11 mouse cellular contexts compared by ENCODE assay signal in genomic region chr13:23498653-23499052, GRCm38 (mm10). TPM values are rescaled to one million over a fixed set of nuclear protein-coding genes. Genes with fewer than 3 reads are reported as not detected.
DNase-seq lines count a peak whose midpoint lies in the region; ATAC-seq and TF ChIP-seq lines count a peak whose summit lies in the region.
"Had no signal": no experiment of that assay in that cellular context is flagged by ENCODE, and none has a peak within 500 bp of the region (broad histone marks: within the 10 kb centered on the region; RNA-seq: fewer than 3 reads in every experiment).

No protein-coding gene starts in this region.

- H3K27me3 ChIP-seq in heart, embryonic 10.5 days (ENCODE audit: insufficient read depth, poor library complexity, severe bottlenecking) = no peaks in the 10 kb centered on the region
- H3K27me3 ChIP-seq in MEL (ENCODE audit: control insufficient read depth in 1 of 2, insufficient read depth in 2 of 2, low read length in 2 of 2) = no peaks in the 10 kb centered on the region
- H3K27me3 ChIP-seq in forebrain, postnatal 0 days (ENCODE audit: insufficient read depth, low read length) = peaks cover 11% of the 10 kb centered on the region; the same call in 1 of the 2 replicates
- H3K27me3 ChIP-seq in liver, postnatal 0 days (ENCODE audit: insufficient read depth, low read length) = no peaks in the 10 kb centered on the region

- 3% methylated on average over 10 of the region's 10 CpGs for WGBS in heart, embryonic 10.5 days
- WGBS in forebrain, postnatal 0 days = 6% methylated on average over 10 of the region's 10 CpGs
- WGBS in liver, postnatal 0 days (ENCODE audit: insufficient replicate concordance) = 19% methylated on average over 10 of the region's 10 CpGs

- ATAC-seq in forebrain, postnatal 0 days = no peak
- no peak for ATAC-seq in liver, postnatal 0 days

- no peak for TF ChIP-seq CTCF in MEL (IDR thresholded peaks at IDR 0.05 in 2 of 3, conservative IDR thresholded peaks at IDR 0.05 in 1 of 3; ENCODE audit: control insufficient read depth in 1 of 3, insufficient read depth in 1 of 3, low read depth in 2 of 3, low read length in 3 of 3, poor library complexity in 1 of 3, severe bottlenecking in 1 of 3)
- no peak for TF ChIP-seq CTCF in forebrain, postnatal 0 days (IDR thresholded peaks at IDR 0.05; ENCODE audit: low read depth)
- TF ChIP-seq CTCF in liver, postnatal 0 days (IDR thresholded peaks at IDR 0.05; ENCODE audit: low read depth) = no peak

- H3K36me3 ChIP-seq in heart, embryonic 10.5 days = no peaks in the 10 kb centered on the region
- peaks cover 0 to 11% of the 10 kb centered on the region in 2 experiments; a peak in 2 of 4 replicates for H3K36me3 ChIP-seq in MEL (ENCODE audit: control insufficient read depth in 1 of 2, insufficient read depth in 2 of 2, low read length in 2 of 2)
- no peaks in the 10 kb centered on the region for H3K36me3 ChIP-seq in forebrain, postnatal 0 days (ENCODE audit: insufficient read depth)
- H3K36me3 ChIP-seq in liver, postnatal 0 days (replicated peaks; ENCODE audit: insufficient read depth, low read length) = no peaks in the 10 kb centered on the region

- no peak for DNase-seq in heart, embryonic 10.5 days (ENCODE audit: low spot score)
- DNase-seq in heart, adult 11 months = no peak
- DNase-seq in MEL (ENCODE audit: low read depth, low spot score) = peak; percentile 65
- no peak for DNase-seq in forebrain, postnatal 0 days
- no peak for DNase-seq in liver, postnatal 0 days
- DNase-seq in cerebellum, adult 11-12 months = no peak
- DNase-seq in ovary, adult 18-20 months (ENCODE audit: low spot score) = no peak
- no peak for DNase-seq in urinary bladder, postnatal 10 days (ENCODE audit: low spot score)
- DNase-seq: cerebellum, adult 8-10 months; layer of hippocampus, adult 9-11 months had no signal

- H3K79me2 ChIP-seq in MEL (ENCODE audit: control insufficient read depth, insufficient read depth, low read length, poor library complexity) = no peaks in the 10 kb centered on the region

- no peak for TF ChIP-seq POLR2A in MEL (IDR thresholded peaks at IDR 0.05; ENCODE audit: control insufficient read depth in 1 of 2, insufficient read depth in 1 of 2, low read depth in 1 of 2, low read length in 2 of 2, poor library complexity in 1 of 2)

- no peak for TF ChIP-seq EP300 in MEL (IDR thresholded peaks at IDR 0.05; ENCODE audit: low read depth in 1 of 2, low read length in 2 of 2)
- TF ChIP-seq EP300 in liver, postnatal 0 days (IDR thresholded peaks at IDR 0.05; ENCODE audit: low read depth) = no peak

- peak overlapping the region; percentile 73 for H3K27ac ChIP-seq in heart, embryonic 10.5 days
- no peak overlapping the region for H3K27ac ChIP-seq in MEL (ENCODE audit: control insufficient read depth, low read depth, low read length)
- H3K27ac ChIP-seq in forebrain, postnatal 0 days (ENCODE audit: low read depth, low read length) = no peak overlapping the region
- no peak overlapping the region for H3K27ac ChIP-seq in liver, postnatal 0 days (ENCODE audit: low read depth)

- peak overlapping the region; percentile 19 for H3K9ac ChIP-seq in MEL (ENCODE audit: control insufficient read depth, low read depth, low read length, poor library complexity, severe bottlenecking)
- no peak overlapping the region for H3K9ac ChIP-seq in forebrain, postnatal 0 days
- H3K9ac ChIP-seq in liver, postnatal 0 days (replicated peaks) = no peak overlapping the region

- H3K4me1 ChIP-seq in heart, embryonic 10.5 days = peaks cover 8% of the 10 kb centered on the region
- H3K4me1 ChIP-seq in MEL (ENCODE audit: control insufficient read depth in 1 of 2, insufficient read depth in 2 of 2, low read length in 2 of 2) = peaks cover 0 to 3% of the 10 kb centered on the region in 2 experiments; a peak in 1 of 4 replicates
- H3K4me1 ChIP-seq in forebrain, postnatal 0 days (ENCODE audit: insufficient read depth) = no peaks in the 10 kb centered on the region
- H3K4me1 ChIP-seq in liver, postnatal 0 days (ENCODE audit: insufficient read depth) = peaks cover 9% of the 10 kb centered on the region

- no peak for TF ChIP-seq RAD21 in MEL (IDR thresholded peaks at IDR 0.05; ENCODE audit: low read depth, low read length)

- H3K9me3 ChIP-seq in heart, embryonic 10.5 days = no peaks in the 10 kb centered on the region
- H3K9me3 ChIP-seq in MEL (replicated peaks; ENCODE audit: insufficient read depth, low read length) = no peaks in the 10 kb centered on the region
- H3K9me3 ChIP-seq in forebrain, postnatal 0 days (ENCODE audit: low read length) = no peaks in the 10 kb centered on the region
- H3K9me3 ChIP-seq in liver, postnatal 0 days (ENCODE audit: low read length) = no peaks in the 10 kb centered on the region

- peak overlapping the region; percentile 62 for H3K4me3 ChIP-seq in heart, embryonic 10.5 days
- H3K4me3 ChIP-seq in MEL (ENCODE audit: control insufficient read depth in 1 of 2, insufficient read depth in 1 of 2, low read depth in 2 of 2, low read length in 2 of 2) = peak overlapping the region; percentile 56 to 68
- H3K4me3 ChIP-seq in forebrain, postnatal 0 days (ENCODE audit: low read depth, low read length) = peak overlapping the region; percentile 18
- H3K4me3 ChIP-seq in liver, postnatal 0 days (ENCODE audit: low read depth, low read length) = peak overlapping the region; percentile 21; the same call in 1 of the 2 replicates

- peak overlapping the region; percentile 45 for H3K4me2 ChIP-seq in forebrain, postnatal 0 days (ENCODE audit: low read depth)
- peak overlapping the region; percentile 62 for H3K4me2 ChIP-seq in liver, postnatal 0 days (ENCODE audit: low read depth, low read length)

TF ChIP-seq in MEL, 35 proteins besides CTCF, POLR2A, EP300 and RAD21 (continues in another document):
- no peak for TF ChIP-seq ELF1 (IDR thresholded peaks at IDR 0.05; ENCODE audit: low read depth, low read length)
- TF ChIP-seq UBTF (IDR thresholded peaks at IDR 0.05; ENCODE audit: borderline replicate concordance, insufficient read depth, low read depth, low read length) = no peak
- TF ChIP-seq SMC3 (IDR thresholded peaks at IDR 0.05; ENCODE audit: low read depth, low read length) = no peak
- no peak for TF ChIP-seq MAX (IDR thresholded peaks at IDR 0.05; ENCODE audit: low read length)
- no peak for TF ChIP-seq MEF2A (IDR thresholded peaks at IDR 0.05; ENCODE audit: extremely low read depth, insufficient replicate concordance, low read depth, low read length, poor library complexity, severe bottlenecking)
- TF ChIP-seq BHLHE40 (IDR thresholded peaks at IDR 0.05; ENCODE audit: borderline replicate concordance, low read depth, low read length) = no peak
- TF ChIP-seq ETS1 (IDR thresholded peaks at IDR 0.05; ENCODE audit: low read depth, low read length) = no peak
- no peak for TF ChIP-seq CHD2 (IDR thresholded peaks at IDR 0.05; ENCODE audit: low read length)
- TF ChIP-seq E2F4 (IDR thresholded peaks at IDR 0.05; ENCODE audit: borderline replicate concordance, low read depth, low read length) = no peak

RNA-seq across cellular contexts. Expression of gene Btn2a2, which starts 10.0 kb away (rescaled TPM):
- 0.30 and 0.75 TPM in 2 replicates for polyA plus RNA-seq in heart, embryonic 10.5 days (2016; fragmentation: Nextera tagmentation; extraction: Ambion mirVana)
- total RNA-seq in MEL (2012; rRNA removed) = not detected in 2 replicates
- polyA plus RNA-seq in MEL (2012; ENCODE audit: insufficient read depth in 1 of 2, insufficient read length in 2 of 2, low read depth in 1 of 2, low replicate concordance in 2 of 2, missing spikeins in 1 of 2) = not detected
- total RNA-seq in forebrain, postnatal 0 days (2014; rRNA removed) = not detected in 2 replicates
- polyA plus RNA-seq in forebrain, postnatal 0 days (2015; fragmentation: Nextera tagmentation; extraction: Ambion mirVana) = 0.10 TPM in 1 of 2 replicates, not detected in the other
- not detected in 2 replicates for polyA plus RNA-seq in liver, postnatal 0 days (2015; fragmentation: Nextera tagmentation; extraction: Ambion mirVana)

RNA-seq across cellular contexts. Expression of gene Hist1h4h, which starts 32.2 kb away (rescaled TPM):
- 2.5 and 2.8 TPM in 2 replicates for polyA plus RNA-seq in heart, embryonic 10.5 days (2016; fragmentation: Nextera tagmentation; extraction: Ambion mirVana)
- total RNA-seq in MEL (2012; rRNA removed) = 5,750 and 5,753 TPM in 2 replicates
- 1 to 10 TPM in 1 of 2 experiments, not detected in 1; 9.9 TPM for polyA plus RNA-seq in MEL (2012; ENCODE audit: insufficient read depth in 1 of 2, insufficient read length in 2 of 2, low read depth in 1 of 2, low replicate concordance in 2 of 2, missing spikeins in 1 of 2)
- 1,275 and 1,840 TPM in 2 replicates for total RNA-seq in forebrain, postnatal 0 days (2014; rRNA removed)
- polyA plus RNA-seq in forebrain, postnatal 0 days (2015; fragmentation: Nextera tagmentation; extraction: Ambion mirVana) = 4.1 and 5.7 TPM in 2 replicates
- 7.2 and 7.5 TPM in 2 replicates for polyA plus RNA-seq in liver, postnatal 0 days (2015; fragmentation: Nextera tagmentation; extraction: Ambion mirVana)

RNA-seq across cellular contexts. Expression of gene Btn1a1, which starts 33.0 kb away (rescaled TPM):
- 0.04 and 0.96 TPM in 2 replicates for polyA plus RNA-seq in heart, embryonic 10.5 days (2016; fragmentation: Nextera tagmentation; extraction: Ambion mirVana)
- 0.07 TPM in 1 of 2 replicates, not detected in the other for total RNA-seq in MEL (2012; rRNA removed)
- polyA plus RNA-seq in MEL (2012; ENCODE audit: insufficient read depth in 1 of 2, insufficient read length in 2 of 2, low read depth in 1 of 2, low replicate concordance in 2 of 2, missing spikeins in 1 of 2) = under 1 TPM in 1 of 2 experiments, not detected in 1; 0.25 TPM
- 0.08 and 0.33 TPM in 2 replicates for total RNA-seq in forebrain, postnatal 0 days (2014; rRNA removed)
- 0.12 TPM in 1 of 2 replicates, not detected in the other for polyA plus RNA-seq in forebrain, postnatal 0 days (2015; fragmentation: Nextera tagmentation; extraction: Ambion mirVana)
- polyA plus RNA-seq in liver, postnatal 0 days (2015; fragmentation: Nextera tagmentation; extraction: Ambion mirVana) = 0.92 and 0.96 TPM in 2 replicates
- polyA plus RNA-seq: C2C12 had no signal

RNA-seq across cellular contexts. Expression of gene Hist1h2af, which starts 35.1 kb away (rescaled TPM):
- 1.7 and 4.9 TPM in 2 replicates for polyA plus RNA-seq in heart, embryonic 10.5 days (2016; fragmentation: Nextera tagmentation; extraction: Ambion mirVana)
- 939 and 1,000 TPM in 2 replicates for total RNA-seq in MEL (2012; rRNA removed)
- polyA plus RNA-seq in MEL (2012; ENCODE audit: insufficient read depth in 1 of 2, insufficient read length in 2 of 2, low read depth in 1 of 2, low replicate concordance in 2 of 2, missing spikeins in 1 of 2) = 10 to 100 TPM in 1 of 2 experiments, not detected in 1; 64.3 TPM
- 135 and 227 TPM in 2 replicates for total RNA-seq in forebrain, postnatal 0 days (2014; rRNA removed)
- polyA plus RNA-seq in forebrain, postnatal 0 days (2015; fragmentation: Nextera tagmentation; extraction: Ambion mirVana) = not detected in 2 replicates
- 9.7 and 9.8 TPM in 2 replicates for polyA plus RNA-seq in liver, postnatal 0 days (2015; fragmentation: Nextera tagmentation; extraction: Ambion mirVana)

RNA-seq across cellular contexts. Expression of gene Hist1h3g, which starts 36.6 kb away (rescaled TPM):
- 3.2 and 3.5 TPM in 2 replicates for polyA plus RNA-seq in heart, embryonic 10.5 days (2016; fragmentation: Nextera tagmentation; extraction: Ambion mirVana)
- total RNA-seq in MEL (2012; rRNA removed) = 441 and 728 TPM in 2 replicates
- 1 to 10 TPM in 1 of 2 experiments, not detected in 1; 5.2 TPM for polyA plus RNA-seq in MEL (2012; ENCODE audit: insufficient read depth in 1 of 2, insufficient read length in 2 of 2, low read depth in 1 of 2, low replicate concordance in 2 of 2, missing spikeins in 1 of 2)
- total RNA-seq in forebrain, postnatal 0 days (2014; rRNA removed) = 116 and 134 TPM in 2 replicates
- polyA plus RNA-seq in forebrain, postnatal 0 days (2015; fragmentation: Nextera tagmentation; extraction: Ambion mirVana) = 0.50 TPM in 1 of 2 replicates, not detected in the other
- polyA plus RNA-seq in liver, postnatal 0 days (2015; fragmentation: Nextera tagmentation; extraction: Ambion mirVana) = 3.7 and 6.3 TPM in 2 replicates
